Mouse (Mus musculus) splenic B cell, adult 2 months (primary cell): ENCODE data around the gene Mkln1.

Experiments
- DNase-seq: peaks from one replicate; pipeline ENCODE4 v3.0.0-alpha.2; 2011; ENCODE audit warnings: low read depth, low spot score
- H3K27me3 ChIP-seq: 2 replicates; pipeline ENCODE4 v1.6.1; 2012; ENCODE audit warnings: mild to moderate bottlenecking, low read length, moderate library complexity, mixed read lengths; ENCODE audit not compliant: control insufficient read depth, poor library complexity, insufficient read depth, severe bottlenecking
- H3K36me3 ChIP-seq: 2 replicates; pipeline ENCODE4 v1.6.1; 2012; ENCODE audit warnings: mild to moderate bottlenecking, low read length, moderate library complexity, mixed read lengths; ENCODE audit not compliant: control insufficient read depth, poor library complexity, insufficient read depth, severe bottlenecking

Mkln1 gene

GRCm38 (mm10) chr6:31398431-31399205 is at the start of gene Mkln1:
Gene Mkln1, plus strand, starts transcription at chr6:31398735.
- no peaks in the 10 kb centered on the region for H3K27me3 ChIP-seq
- DNase-seq, result peak; percentile 79
- H3K36me3 ChIP-seq, result no peaks in the 10 kb centered on the region

- H3K27me3 ChIP-seq, result no peaks in the 10 kb centered on the region
- DNase-seq, result no peak
- no peaks in the 10 kb centered on the region for H3K36me3 ChIP-seq
Measured at GRCm38 (mm10) chr6:31356444-31357191, 41.9 kb upstream of the Mkln1 start.

- H3K36me3 ChIP-seq, result no peaks in the 10 kb centered on the region
- no peaks in the 10 kb centered on the region for H3K27me3 ChIP-seq
- no peak for DNase-seq
Measured at GRCm38 (mm10) chr6:31357286-31357685, 41.2 kb upstream of the Mkln1 start.

- no peak for DNase-seq
- Histone ChIP-seq H3K27me3 (no peaks in the 10 kb centered on the region), H3K36me3 (no peaks in the 10 kb centered on the region)
Measured at GRCm38 (mm10) chr6:31362617-31363016, 35.9 kb upstream of the Mkln1 start.

- no peaks in the 10 kb centered on the region for H3K27me3 ChIP-seq
- no peak for DNase-seq
- H3K36me3 ChIP-seq, result no peaks in the 10 kb centered on the region
Measured at GRCm38 (mm10) chr6:31364399-31364798, 34.1 kb upstream of the Mkln1 start.

GRCm38 (mm10) chr6:31367947-31368346 is 30.6 kb upstream of the Mkln1 start:
- Histone ChIP-seq H3K36me3 (no peaks in the 10 kb centered on the region), H3K27me3 (no peaks in the 10 kb centered on the region)
- DNase-seq, result no peak

GRCm38 (mm10) chr6:31368559-31368958 is 30.0 kb upstream of the Mkln1 start:
- DNase-seq, result no peak
- no peaks in the 10 kb centered on the region for H3K27me3 ChIP-seq
- H3K36me3 ChIP-seq, result no peaks in the 10 kb centered on the region

GRCm38 (mm10) chr6:31369875-31370274 is 28.7 kb upstream of the Mkln1 start:
- Histone ChIP-seq H3K36me3 (no peaks in the 10 kb centered on the region), H3K27me3 (no peaks in the 10 kb centered on the region)
- DNase-seq, result peak; percentile 23

- no peak for DNase-seq
- H3K27me3 ChIP-seq, result no peaks in the 10 kb centered on the region
- no peaks in the 10 kb centered on the region for H3K36me3 ChIP-seq
Measured at GRCm38 (mm10) chr6:31370550-31371061, 27.9 kb upstream of the Mkln1 start.

GRCm38 (mm10) chr6:31371140-31371539 is 27.4 kb upstream of the Mkln1 start:
- DNase-seq, result no peak
- H3K27me3 ChIP-seq, result no peaks in the 10 kb centered on the region
- H3K36me3 ChIP-seq, result no peaks in the 10 kb centered on the region

GRCm38 (mm10) chr6:31372620-31373019 is 25.9 kb upstream of the Mkln1 start:
- Histone ChIP-seq H3K27me3 (no peaks in the 10 kb centered on the region), H3K36me3 (no peaks in the 10 kb centered on the region)
- DNase-seq, result no peak

GRCm38 (mm10) chr6:31373084-31373673 is 25.4 kb upstream of the Mkln1 start:
- Histone ChIP-seq H3K36me3 (no peaks in the 10 kb centered on the region), H3K27me3 (no peaks in the 10 kb centered on the region)
- DNase-seq, result no peak

GRCm38 (mm10) chr6:31382989-31383388 is 15.5 kb upstream of the Mkln1 start:
- no peaks in the 10 kb centered on the region for H3K27me3 ChIP-seq
- H3K36me3 ChIP-seq, result no peaks in the 10 kb centered on the region
- no peak for DNase-seq

- H3K36me3 ChIP-seq, result no peaks in the 10 kb centered on the region
- no peak for DNase-seq
- no peaks in the 10 kb centered on the region for H3K27me3 ChIP-seq
Measured at GRCm38 (mm10) chr6:31384794-31385193, 13.7 kb upstream of the Mkln1 start.
